17 mouse cellular contexts compared by ENCODE assay signal in genomic region chr5:102687673-102688072, GRCm38 (mm10).
DNase-seq lines count a peak whose midpoint lies in the region; ATAC-seq and TF ChIP-seq lines count a peak whose summit lies in the region.
"Had no signal": no experiment of that assay in that cellular context is flagged by ENCODE, and none has a peak within 500 bp of the region (broad histone marks: within the 10 kb centered on the region; RNA-seq: fewer than 3 reads in every experiment).

No protein-coding gene starts in this region.

- no peak overlapping the region for H3K9ac ChIP-seq in heart, embryonic 11.5 days (ENCODE audit: low read depth, low read length)
- no peak overlapping the region for H3K9ac ChIP-seq in liver, adult 2 months (ENCODE audit: low read depth, low read length)
- H3K9ac ChIP-seq in liver, embryonic 11.5 days (ENCODE audit: low read depth, low read length), result no peak overlapping the region
- H3K9ac ChIP-seq: lung, embryonic 14.5 days; neural tube, embryonic 13.5 days had no signal

- H3K27me3 ChIP-seq in heart, embryonic 11.5 days (ENCODE audit: control insufficient read depth, insufficient read depth, low read length), result no peaks in the 10 kb centered on the region
- no peaks in the 10 kb centered on the region for H3K27me3 ChIP-seq in liver, adult 2 months (ENCODE audit: control insufficient read depth, insufficient read depth, low read length)
- H3K27me3 ChIP-seq in liver, embryonic 11.5 days (replicated peaks; ENCODE audit: control insufficient read depth, insufficient read depth, low read length), result no peaks in the 10 kb centered on the region
- H3K27me3 ChIP-seq: neural tube, embryonic 13.5 days had no signal

- no peak for TF ChIP-seq CTCF in liver, adult 2 months (IDR thresholded peaks at IDR 0.05; ENCODE audit: low read depth, low read length)

- no peak overlapping the region for H3K27ac ChIP-seq in heart, embryonic 11.5 days (ENCODE audit: low read depth, low read length)
- no peak overlapping the region for H3K27ac ChIP-seq in liver, adult 2 months (replicated peaks; ENCODE audit: insufficient read depth, low read depth, low read length)
- no peak overlapping the region for H3K27ac ChIP-seq in liver, embryonic 11.5 days (ENCODE audit: low read depth, low read length)
- H3K27ac ChIP-seq: neural tube, embryonic 13.5 days had no signal

- H3K36me3 ChIP-seq in heart, embryonic 11.5 days (ENCODE audit: control insufficient read depth, insufficient read depth, low read length), result no peaks in the 10 kb centered on the region
- H3K36me3 ChIP-seq in liver, adult 2 months (ENCODE audit: control insufficient read depth, insufficient read depth, low read length), result no peaks in the 10 kb centered on the region
- no peaks in the 10 kb centered on the region for H3K36me3 ChIP-seq in liver, embryonic 11.5 days (ENCODE audit: control insufficient read depth, insufficient read depth, low read length)
- H3K36me3 ChIP-seq: neural tube, embryonic 13.5 days had no signal

- no peaks in the 10 kb centered on the region for H3K9me3 ChIP-seq in heart, embryonic 11.5 days (replicated peaks; ENCODE audit: control insufficient read depth, low read length)
- H3K9me3 ChIP-seq in liver, embryonic 11.5 days (ENCODE audit: control insufficient read depth, low read length), result no peaks in the 10 kb centered on the region
- H3K9me3 ChIP-seq: neural tube, embryonic 13.5 days had no signal

- WGBS in heart, embryonic 11.5 days (ENCODE audit: insufficient replicate concordance), result 56% methylated on average over 5 of the region's 5 CpGs
- WGBS in liver, adult 2 months, result 72% methylated on average over 5 of the region's 5 CpGs
- 65% methylated on average over 5 of the region's 5 CpGs for WGBS in liver, embryonic 11.5 days

- no peak overlapping the region for H3K4me3 ChIP-seq in heart, embryonic 11.5 days (ENCODE audit: low read depth, low read length)
- H3K4me3 ChIP-seq in liver, adult 2 months (ENCODE audit: insufficient read depth, low read depth, low read length), result no peak overlapping the region
- H3K4me3 ChIP-seq in liver, embryonic 11.5 days (ENCODE audit: low read depth, low read length), result no peak overlapping the region
- H3K4me3 ChIP-seq: neural tube, embryonic 13.5 days had no signal

- peak; percentile 97 for DNase-seq in heart, adult 11 months
- DNase-seq in liver, adult 2 months (ENCODE audit: extremely low read depth, low read depth, low spot score), result peak; percentile 42
- no peak for DNase-seq in liver, embryonic 11.5 days (ENCODE audit: low spot score)
- peak; percentile 79 to 82 for DNase-seq in cerebellum, postnatal 10 days
- DNase-seq in thymus, postnatal 4 days, result no peak
- no peak for DNase-seq in layer of hippocampus, postnatal 14 days (ENCODE audit: low spot score in 2 of 2)
- DNase-seq: adrenal gland, postnatal 36 days; kidney, adult 8-10 months; kidney, postnatal 36 days; liver; lung, embryonic 14.5 days; lung, postnatal 4 days; right cerebral cortex, postnatal 25 days; thymus, postnatal 36 days had no signal

- no peaks in the 10 kb centered on the region for H3K4me1 ChIP-seq in heart, embryonic 11.5 days (ENCODE audit: control insufficient read depth, insufficient read depth, low read length)
- no peaks in the 10 kb centered on the region for H3K4me1 ChIP-seq in liver, adult 2 months (ENCODE audit: control insufficient read depth, insufficient read depth, low read length)
- no peaks in the 10 kb centered on the region for H3K4me1 ChIP-seq in liver, embryonic 11.5 days (replicated peaks; ENCODE audit: control insufficient read depth, insufficient read depth, low read length)
- H3K4me1 ChIP-seq: neural tube, embryonic 13.5 days had no signal

- no peak overlapping the region for H3K4me2 ChIP-seq in heart, embryonic 11.5 days
- no peak overlapping the region for H3K4me2 ChIP-seq in liver, embryonic 11.5 days
- H3K4me2 ChIP-seq: lung, embryonic 14.5 days; midbrain, embryonic 11.5 days; neural tube, embryonic 13.5 days had no signal

- ATAC-seq in heart, embryonic 11.5 days (replicated peaks; ENCODE audit: insufficient number of reproducible peaks, low FRiP score, low TSS enrichment), result no peak
- no peak for ATAC-seq in liver, embryonic 11.5 days (replicated peaks; ENCODE audit: low FRiP score)

- no peaks in the 10 kb centered on the region for H3K79me2 ChIP-seq in liver, adult 2 months (ENCODE audit: control insufficient read depth, insufficient read depth, low read length)

- TF ChIP-seq POLR2A in liver, adult 2 months (IDR thresholded peaks at IDR 0.05; ENCODE audit: extremely low read depth, insufficient read depth, low read length), result no peak

Comparison
In these comparisons a context has a peak if more than half of its experiments do, and no peak if none do; other contexts are left out.
1. DNase-seq: peak in heart, adult 11 months (single experiment), liver, adult 2 months (single experiment) and cerebellum, postnatal 10 days (2 of 2); none in liver, embryonic 11.5 days (single experiment), thymus, postnatal 4 days (single experiment) and layer of hippocampus, postnatal 14 days (0 of 2).